Mouse (Mus musculus): ENCODE measurements around the gene Lrrc75b. TPM values are rescaled to one million over a fixed set of nuclear protein-coding genes. Genes with fewer than 3 reads are reported as not detected.

The Lrrc75b gene
- total and polyA plus RNA-seq, 3 experiments: not detected

DNA sequence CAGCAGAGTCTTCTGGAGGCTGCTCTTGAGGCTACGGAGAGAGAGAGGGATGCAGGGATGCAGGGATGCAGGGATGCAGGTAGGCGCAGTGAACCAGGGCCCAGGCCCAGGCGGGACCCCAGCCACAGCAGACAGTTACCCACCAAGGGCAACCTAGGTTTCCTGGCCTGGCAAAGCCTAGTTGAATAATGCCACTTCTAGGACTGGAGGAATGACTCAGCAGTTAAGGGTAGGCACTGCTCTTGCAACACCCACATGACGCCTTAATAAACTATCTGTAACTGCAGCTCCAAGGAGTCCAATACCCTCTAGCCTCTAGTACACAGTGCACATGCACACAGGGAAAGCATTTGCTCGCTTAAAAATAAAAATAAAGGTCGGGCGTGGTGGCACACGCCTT, 6.0 kb downstream of the Lrrc75b start:
- Histone ChIP-seq H3K9ac (ENCODE audit: control insufficient read depth, low read depth, low read length, poor library complexity, severe bottlenecking) (no peak overlapping the region), H3K79me2 (ENCODE audit: control insufficient read depth, insufficient read depth, low read length, poor library complexity) (no peaks in the 10 kb centered on the region), H3K27ac (ENCODE audit: control insufficient read depth, low read depth, low read length) (no peak overlapping the region), H3K36me3 (ENCODE audit: control insufficient read depth in 1 of 2, insufficient read depth in 2 of 2, low read length in 2 of 2) (no peaks in the 10 kb centered on the region), H3K27me3 (ENCODE audit: control insufficient read depth in 1 of 2, insufficient read depth in 2 of 2, low read length in 2 of 2) (no peaks in the 10 kb centered on the region), H3K9me3 (replicated peaks; ENCODE audit: insufficient read depth, low read length) (no peaks in the 10 kb centered on the region), H3K4me3 (ENCODE audit: control insufficient read depth in 1 of 2, insufficient read depth in 1 of 2, low read depth in 2 of 2, low read length in 2 of 2) (no peak overlapping the region), H3K4me1 (ENCODE audit: control insufficient read depth in 1 of 2, insufficient read depth in 2 of 2, low read length in 2 of 2) (peaks cover 2 to 7% of the 10 kb centered on the region in 2 experiments; a peak in 3 of 4 replicates)
- TF ChIP-seq TAL1 (IDR thresholded peaks at IDR 0.05; ENCODE audit: low read length): no peak
- TF ChIP-seq MXI1 (IDR thresholded peaks at IDR 0.05; ENCODE audit: low read depth, low read length): no peak
- TF ChIP-seq UBTF (IDR thresholded peaks at IDR 0.05; ENCODE audit: borderline replicate concordance, insufficient read depth, low read depth, low read length): no peak
- TF ChIP-seq KAT2A (conservative IDR thresholded peaks at IDR 0.05; ENCODE audit: low read depth, low read length): no peak
- no peak for TF ChIP-seq MAX (IDR thresholded peaks at IDR 0.05; ENCODE audit: low read length)
- TF ChIP-seq JUND (IDR thresholded peaks at IDR 0.05; ENCODE audit: low read depth, low read length): no peak
- no peak for TF ChIP-seq BHLHE40 (IDR thresholded peaks at IDR 0.05; ENCODE audit: borderline replicate concordance, low read depth, low read length)
- no peak for TF ChIP-seq MYB (IDR thresholded peaks at IDR 0.05; ENCODE audit: low read depth, low read length)
- TF ChIP-seq ZKSCAN1 (IDR thresholded peaks at IDR 0.05; ENCODE audit: low read depth, low read length): no peak
- TF ChIP-seq ZMIZ1 (IDR thresholded peaks at IDR 0.05; ENCODE audit: low read depth, low read length): no peak
- TF ChIP-seq ETS1 (IDR thresholded peaks at IDR 0.05; ENCODE audit: low read depth, low read length): no peak
- DNase-seq (ENCODE audit: low read depth, low spot score): no peak

GRCm38 (mm10) chr10:75552701-75553450, 7.3 kb downstream of the Lrrc75b start:
- H3K27me3 ChIP-seq (ENCODE audit: control insufficient read depth in 1 of 2, insufficient read depth in 2 of 2, low read length in 2 of 2): no peaks in the 10 kb centered on the region
- no peak overlapping the region for H3K27ac ChIP-seq (ENCODE audit: control insufficient read depth, low read depth, low read length)
- DNase-seq (ENCODE audit: low read depth, low spot score): no peak
- H3K79me2 ChIP-seq (ENCODE audit: control insufficient read depth, insufficient read depth, low read length, poor library complexity): no peaks in the 10 kb centered on the region
- TF ChIP-seq TCF12 (IDR thresholded peaks at IDR 0.05; ENCODE audit: low read depth, low read length) (no peak), POLR2A (IDR thresholded peaks at IDR 0.05; ENCODE audit: control insufficient read depth in 1 of 2, insufficient read depth in 1 of 2, low read depth in 1 of 2, low read length in 2 of 2, poor library complexity in 1 of 2) (no peak), JUND (IDR thresholded peaks at IDR 0.05; ENCODE audit: low read depth, low read length) (no peak), RAD21 (IDR thresholded peaks at IDR 0.05; ENCODE audit: low read depth, low read length) (no peak), BHLHE40 (IDR thresholded peaks at IDR 0.05; ENCODE audit: borderline replicate concordance, low read depth, low read length) (no peak), ZC3H11A (IDR thresholded peaks at IDR 0.05; ENCODE audit: low read depth, low read length) (no peak), CHD2 (IDR thresholded peaks at IDR 0.05; ENCODE audit: low read length) (no peak), TAL1 (IDR thresholded peaks at IDR 0.05; ENCODE audit: low read length) (no peak)
- H3K9ac ChIP-seq (ENCODE audit: control insufficient read depth, low read depth, low read length, poor library complexity, severe bottlenecking): no peak overlapping the region
- H3K4me1 ChIP-seq (ENCODE audit: control insufficient read depth in 1 of 2, insufficient read depth in 2 of 2, low read length in 2 of 2): no peaks in the 10 kb centered on the region; a peak in 1 of 4 replicates
- H3K4me3 ChIP-seq (ENCODE audit: control insufficient read depth in 1 of 2, insufficient read depth in 1 of 2, low read depth in 2 of 2, low read length in 2 of 2): no peak overlapping the region
- H3K9me3 ChIP-seq (replicated peaks; ENCODE audit: insufficient read depth, low read length): no peaks in the 10 kb centered on the region
- H3K36me3 ChIP-seq (ENCODE audit: control insufficient read depth in 1 of 2, insufficient read depth in 2 of 2, low read length in 2 of 2): no peaks in the 10 kb centered on the region
